Mouse (Mus musculus) heart, postnatal 0 days (tissue): Measurements from ENCODE around the gene Diexf. TPM values are rescaled to one million over a fixed set of nuclear protein-coding genes. Genes with fewer than 3 reads are reported as not detected.

Experiments used
- ATAC-seq: fragments of 200-750 bp; cut with Nextera tagmentation; 2 replicates; pipeline ENCODE4 v1.8.0; 2017; ENCODE audit warnings: low read depth, moderate number of reproducible peaks, moderate library complexity; ENCODE audit not compliant: insufficient read depth
- DNase-seq: peaks from one replicate; pipeline ENCODE4 v3.0.0-alpha.2; 2016; ENCODE audit warnings: low spot score
- H3K27ac ChIP-seq: fragments of 300-500 bp; sonication (generic); 2 replicates; pipeline ENCODE4 v1.5.1; 2014; ENCODE audit warnings: low read depth, mild to moderate bottlenecking
- H3K27me3 ChIP-seq: fragments of 300-500 bp; sonication (generic); 2 replicates; pipeline ENCODE4 v1.6.1; 2014; ENCODE audit warnings: low read length, mixed read lengths; ENCODE audit not compliant: control insufficient read depth, insufficient read depth
- H3K36me3 ChIP-seq: fragments of 300-500 bp; sonication (generic); replicated peaks from 2 replicates; pipeline ENCODE4 v1.6.1; 2014; ENCODE audit warnings: low read length, mixed read lengths; ENCODE audit not compliant: control insufficient read depth, insufficient read depth
- H3K4me1 ChIP-seq: fragments of 300-500 bp; sonication (generic); 2 replicates; pipeline ENCODE4 v1.6.1; 2014; ENCODE audit warnings: antibody characterized with exemption; ENCODE audit not compliant: control insufficient read depth, insufficient read depth
- H3K4me2 ChIP-seq: fragments of 300-500 bp; sonication (generic); 2 replicates; pipeline ENCODE4 v1.6.1; 2014; ENCODE audit warnings: low read depth, mild to moderate bottlenecking, low read length, moderate library complexity
- H3K4me3 ChIP-seq: fragments of 300-500 bp; sonication (generic); 2 replicates; pipeline ENCODE4 v1.5.1; 2014; ENCODE audit warnings: low read depth, low read length
- H3K9ac ChIP-seq: fragments of 300-500 bp; sonication (generic); replicated peaks from 2 replicates; pipeline ENCODE4 v1.6.1; 2014; ENCODE audit warnings: low read depth, low read length, mixed read lengths
- H3K9me3 ChIP-seq: fragments of 300-500 bp; sonication (generic); replicated peaks from 2 replicates; pipeline ENCODE4 v1.6.1; 2016; ENCODE audit warnings: low read length; ENCODE audit not compliant: control insufficient read depth
- CTCF ChIP-seq: IDR thresholded peaks from 2 replicates; pipeline ENCODE4 v1.5.1; 2016; ENCODE audit warnings: antibody characterized with exemption, control low read depth, low read depth
- EP300 ChIP-seq: IDR thresholded peaks from 2 replicates; pipeline ENCODE4 v1.6.1; 2016; ENCODE audit warnings: antibody characterized with exemption, low read depth
- WGBS: fragments of 180-500 bp; shearing (Covaris S2); extraction: QIAGEN DNeasy Blood & Tissue Kit; methylation state at CpG from one replicate; pipeline ENCODE4 v1.1.7; 2014; 5-methylcytosine and 5-hydroxymethylcytosine counted together
- polyA plus RNA-seq: library from polyadenylated mRNA; unstranded; fragments of >200 nt; fragmentation: Nextera tagmentation; extraction: Ambion mirVana; gene quantifications from 2 replicates; pipeline ENCODE4 v1.2.1, GENCODE M21; 2015
- total RNA-seq: library from RNA; depleted of rRNA; stranded (reverse); fragments of >200 nt; gene quantifications from 2 replicates; pipeline ENCODE4 v1.2.3, GENCODE M21; 2014; ENCODE audit warnings: low replicate concordance

Diexf gene
- total and polyA plus RNA-seq, 2 experiments from 2014 or later = 2.8 to 6.3 TPM

DNA sequence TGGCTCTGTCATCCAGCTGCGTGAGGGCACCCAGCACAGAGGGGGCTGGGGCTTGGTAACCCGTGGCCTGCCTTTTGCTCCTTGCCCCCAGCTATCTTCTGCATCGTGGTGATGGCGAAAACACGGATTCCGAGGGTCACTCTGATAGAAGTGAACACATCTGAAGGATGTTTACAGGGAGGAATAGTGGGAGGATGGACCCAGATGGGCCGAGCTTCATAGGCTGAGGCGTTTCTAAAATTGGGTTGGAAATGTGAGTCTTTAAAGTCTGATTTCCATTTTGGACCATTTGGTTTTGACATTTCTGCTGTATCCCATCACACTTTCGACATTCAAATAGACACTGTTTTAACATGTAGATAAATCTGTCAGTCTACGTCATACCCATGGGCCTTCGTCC lies 39.2 kb downstream of the Diexf start:
- no peak overlapping the region for H3K9ac ChIP-seq
- no peak overlapping the region for H3K4me3 ChIP-seq
- no peaks in the 10 kb centered on the region for H3K9me3 ChIP-seq
- DNase-seq (no peak), ATAC-seq (no peak)
- no peaks in the 10 kb centered on the region for H3K36me3 ChIP-seq
- no peaks in the 10 kb centered on the region for H3K4me1 ChIP-seq
- H3K27me3 ChIP-seq = no peaks in the 10 kb centered on the region
- no peak overlapping the region for H3K27ac ChIP-seq
- WGBS = 81% methylated on average over 11 of the region's 11 CpGs
- TF ChIP-seq CTCF = no peak
- TF ChIP-seq EP300 = no peak
- H3K4me2 ChIP-seq = no peak overlapping the region

DNA sequence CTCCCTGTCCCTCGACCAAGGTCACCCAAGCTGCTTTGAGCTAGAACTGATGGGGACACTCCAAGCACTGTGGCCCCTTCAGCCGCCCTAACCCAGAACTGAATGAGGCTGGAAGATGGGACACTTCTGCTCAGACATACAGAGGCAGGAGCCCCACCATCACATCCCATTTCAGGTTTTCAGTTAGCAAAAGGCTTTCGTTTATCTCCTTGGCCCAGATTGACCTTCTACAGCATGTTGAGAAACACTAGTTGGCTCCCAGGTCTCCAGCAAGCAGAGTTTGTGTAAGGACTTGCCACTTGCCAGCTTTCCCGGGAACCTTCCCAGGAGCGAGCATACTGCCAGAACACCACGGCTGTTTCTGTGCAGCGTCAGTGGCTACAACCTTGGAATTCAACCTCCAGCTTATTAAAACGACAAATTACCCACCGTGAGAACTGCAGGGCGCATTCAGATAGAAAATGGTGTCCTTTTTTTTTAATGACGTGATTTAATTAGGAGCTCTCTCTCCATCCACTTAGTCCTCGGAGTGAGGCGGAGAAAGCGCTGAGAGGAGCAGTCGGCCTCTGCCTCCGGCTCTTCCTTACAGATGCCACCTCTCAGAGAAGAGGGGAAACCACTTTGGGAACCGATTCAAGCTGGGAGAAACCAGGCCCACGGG lies 39.7 kb downstream of the Diexf start:
- H3K9me3 ChIP-seq = no peaks in the 10 kb centered on the region

DNA sequence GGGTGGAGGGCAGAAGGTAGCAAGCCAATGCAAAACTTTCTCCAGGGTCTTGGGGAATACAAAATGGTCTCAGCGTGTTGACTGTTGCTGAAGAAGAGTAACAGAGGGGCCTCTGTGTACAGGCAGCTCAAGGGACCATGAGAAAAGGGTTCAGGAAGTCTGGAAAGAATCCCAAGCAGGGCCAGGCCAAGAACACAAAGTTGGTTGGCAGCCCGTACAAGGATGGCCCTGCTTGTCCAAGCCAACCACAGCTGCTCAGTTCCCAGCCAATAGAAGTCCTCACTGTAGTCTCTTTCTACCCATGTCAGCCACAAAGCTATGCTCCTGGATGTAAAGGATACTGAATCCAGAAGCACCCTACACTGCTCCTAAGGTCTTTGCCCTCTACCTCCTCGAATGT lies 40.4 kb downstream of the Diexf start:
- no peak overlapping the region for H3K4me2 ChIP-seq
- WGBS = 77% methylated on average over 3 of the region's 3 CpGs
- H3K4me1 ChIP-seq = no peaks in the 10 kb centered on the region
- TF ChIP-seq EP300 = no peak
- no peak for TF ChIP-seq CTCF
- no peak for DNase-seq
- no peak for ATAC-seq
- no peaks in the 10 kb centered on the region for H3K36me3 ChIP-seq
- no peak overlapping the region for H3K4me3 ChIP-seq
- no peaks in the 10 kb centered on the region for H3K9me3 ChIP-seq
- no peaks in the 10 kb centered on the region for H3K27me3 ChIP-seq
- H3K27ac ChIP-seq = no peak overlapping the region
- H3K9ac ChIP-seq = no peak overlapping the region

More for the DNA sequence above, 39.7 kb downstream of the Diexf start:
- no peak overlapping the region for H3K27ac ChIP-seq
- no peak overlapping the region for H3K4me3 ChIP-seq
- no peaks in the 10 kb centered on the region for H3K27me3 ChIP-seq
- DNase-seq (no peak), ATAC-seq (no peak)
- no peaks in the 10 kb centered on the region for H3K4me1 ChIP-seq
- H3K36me3 ChIP-seq = no peaks in the 10 kb centered on the region
- no peak overlapping the region for H3K9ac ChIP-seq
- no peak overlapping the region for H3K4me2 ChIP-seq
- WGBS = 67% methylated on average over 18 of the region's 18 CpGs
- no peak for TF ChIP-seq CTCF
- TF ChIP-seq EP300 = no peak

DNA sequence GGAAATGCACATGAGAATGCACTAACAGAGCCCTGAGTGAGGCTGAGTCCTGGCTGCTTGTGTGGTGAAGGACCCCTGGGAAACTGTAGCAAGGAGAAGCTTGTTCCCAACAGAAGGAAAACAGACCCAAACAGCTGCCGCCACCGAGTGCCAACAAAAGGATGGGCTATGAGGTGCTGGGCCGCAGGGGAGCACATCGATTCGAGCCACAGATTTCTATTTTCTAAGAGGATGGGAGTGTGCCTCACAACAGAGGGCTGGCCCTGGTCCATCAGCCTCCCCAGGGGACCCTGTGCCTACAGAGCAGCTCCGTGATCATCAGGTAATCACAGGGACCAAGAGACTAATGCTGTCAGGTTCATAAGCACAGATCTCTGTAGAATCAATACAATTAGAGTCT lies 40.9 kb downstream of the Diexf start:
- Histone ChIP-seq H3K4me1 (no peaks in the 10 kb centered on the region), H3K4me3 (no peak overlapping the region), H3K27ac (no peak overlapping the region), H3K4me2 (no peak overlapping the region), H3K27me3 (no peaks in the 10 kb centered on the region), H3K9ac (no peak overlapping the region), H3K9me3 (no peaks in the 10 kb centered on the region), H3K36me3 (no peaks in the 10 kb centered on the region)
- no peak for TF ChIP-seq EP300
- TF ChIP-seq CTCF = no peak
- ATAC-seq = no peak
- 79% methylated on average over 6 of the region's 6 CpGs for WGBS
- DNase-seq = no peak

DNA sequence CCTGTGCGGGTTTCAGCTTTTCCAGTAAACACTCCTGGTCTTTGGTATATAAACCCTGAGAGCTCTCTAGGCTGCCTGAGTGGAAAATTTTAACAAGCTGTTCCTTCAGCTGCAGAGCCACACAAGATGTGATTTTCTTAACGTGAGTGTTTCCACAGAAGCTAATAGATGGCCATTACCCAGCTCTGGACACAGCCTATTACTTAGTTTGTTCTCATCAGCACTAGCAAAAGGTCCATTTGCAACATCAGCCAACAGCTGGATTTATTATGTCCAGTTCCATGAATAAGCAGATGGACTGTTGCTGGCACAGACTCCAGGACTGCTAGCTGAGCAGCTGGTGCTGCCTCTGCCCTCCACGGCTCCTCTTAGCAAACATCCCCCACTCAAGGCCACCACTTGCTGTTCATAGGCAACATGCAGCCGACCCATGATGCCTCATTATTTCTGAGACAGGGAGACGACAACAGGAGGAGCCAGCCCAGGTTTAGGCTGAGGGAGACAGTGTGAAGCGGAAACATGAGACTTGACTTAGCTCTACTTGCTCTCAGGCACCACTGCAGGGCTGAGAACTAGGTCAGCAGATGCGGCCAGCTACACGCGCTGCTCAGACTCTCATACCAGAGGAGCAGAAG lies 43.1 kb downstream of the Diexf start:
- Histone ChIP-seq H3K9ac (no peak overlapping the region), H3K36me3 (no peaks in the 10 kb centered on the region), H3K4me3 (no peak overlapping the region), H3K27me3 (no peaks in the 10 kb centered on the region), H3K27ac (no peak overlapping the region), H3K4me2 (no peak overlapping the region), H3K9me3 (no peaks in the 10 kb centered on the region), H3K4me1 (no peaks in the 10 kb centered on the region)
- TF ChIP-seq EP300 (no peak), CTCF (no peak)
- ATAC-seq (no peak), DNase-seq (no peak)
- 57% methylated on average over 9 of the region's 9 CpGs for WGBS
